Mouse (Mus musculus) cerebral cortex, adult 2 months (tissue): ENCODE measurements around the gene 4930512M02Rik.

Experiments used
- WGBS: fragments of 180-500 bp; shearing (Covaris S2); methylation state at CpG from one replicate; pipeline ENCODE4 v1.1.7; 2018; 5-methylcytosine and 5-hydroxymethylcytosine counted together

The 4930512M02Rik gene

GRCm38 (mm10) chr11:11627735-11628134 lies at the start of gene 4930512M02Rik:
TSS of gene 4930512M02Rik (minus strand) at chr11:11627835.
- 97% methylated on average over 3 of the region's 4 CpGs for WGBS

GRCm38 (mm10) chr11:11677165-11677564 lies 49.5 kb upstream of the 4930512M02Rik start:
- WGBS, result 63% methylated on average over 7 of the region's 7 CpGs

- WGBS, result 70% methylated on average over 9 of the region's 9 CpGs
Observed at GRCm38 (mm10) chr11:11676068-11676741, 48.6 kb upstream of the 4930512M02Rik start.

- WGBS, result 75% methylated on average over 4 of the region's 4 CpGs
Observed at GRCm38 (mm10) chr11:11672974-11673373, 45.3 kb upstream of the 4930512M02Rik start.

GRCm38 (mm10) chr11:11667922-11668290 lies 40.3 kb upstream of the 4930512M02Rik start:
- WGBS, result 88% methylated on average over 3 of the region's 3 CpGs

- 79% methylated on average over 4 of the region's 4 CpGs for WGBS
Observed at GRCm38 (mm10) chr11:11667254-11667921, 39.8 kb upstream of the 4930512M02Rik start.

GRCm38 (mm10) chr11:11660651-11661050 lies 33.0 kb upstream of the 4930512M02Rik start:
- WGBS, result 88% methylated on average over 4 of the region's 4 CpGs

- 82% methylated on average over 4 of the region's 4 CpGs for WGBS
Observed at GRCm38 (mm10) chr11:11658834-11659233, 31.2 kb upstream of the 4930512M02Rik start.

GRCm38 (mm10) chr11:11657634-11658033 lies 30.0 kb upstream of the 4930512M02Rik start:
- 95% methylated on average over 4 of the region's 4 CpGs for WGBS

GRCm38 (mm10) chr11:11656995-11657530 lies 29.4 kb upstream of the 4930512M02Rik start:
- 89% methylated on average over 5 of the region's 5 CpGs for WGBS

- 86% methylated on average over 3 of the region's 3 CpGs for WGBS
Observed at GRCm38 (mm10) chr11:11656388-11656787, 28.8 kb upstream of the 4930512M02Rik start.

GRCm38 (mm10) chr11:11624073-11624705 lies 3.4 kb downstream of the 4930512M02Rik start:
- 62% methylated on average over 4 of the region's 4 CpGs for whole genome bisulfite sequencing

GRCm38 (mm10) chr11:11609243-11609642 lies 18.4 kb downstream of the 4930512M02Rik start:
- 80% methylated on average over 2 of the region's 2 CpGs for WGBS

GRCm38 (mm10) chr11:11587327-11587726 lies 40.3 kb downstream of the 4930512M02Rik start:
- 82% methylated on average over 2 of the region's 2 CpGs for WGBS

- 93% methylated on average over 1 of the region's 1 CpGs for WGBS
Observed at GRCm38 (mm10) chr11:11586423-11586822, 41.2 kb downstream of the 4930512M02Rik start.

GRCm38 (mm10) chr11:11573691-11574090 lies 53.9 kb downstream of the 4930512M02Rik start:
- WGBS, result 63% methylated on average over 6 of the region's 6 CpGs

- 61% methylated on average over 4 of the region's 4 CpGs for WGBS
Observed at GRCm38 (mm10) chr11:11569466-11570132, 58.0 kb downstream of the 4930512M02Rik start.

GRCm38 (mm10) chr11:11568033-11568432 lies 59.6 kb downstream of the 4930512M02Rik start:
- 85% methylated on average over 2 of the region's 2 CpGs for WGBS

- whole genome bisulfite sequencing, result 79% methylated on average over 6 of the region's 6 CpGs
Observed at GRCm38 (mm10) chr11:11565146-11565820, 62.4 kb downstream of the 4930512M02Rik start.

- 77% methylated on average over 7 of the region's 7 CpGs for WGBS
Observed at GRCm38 (mm10) chr11:11564266-11565044, 63.2 kb downstream of the 4930512M02Rik start.

GRCm38 (mm10) chr11:11561118-11561517 lies 66.5 kb downstream of the 4930512M02Rik start:
- 92% methylated on average over 6 of the region's 6 CpGs for WGBS
